Mouse (Mus musculus) bone marrow, adult 2 months (tissue): ENCODE results near the gene Fam178b. TPM values are rescaled to one million over a fixed set of nuclear protein-coding genes. Genes with fewer than 3 reads are reported as not detected.

Experiments used
- H3K27ac ChIP-seq: fragments of 200-500 bp; 2 replicates; pipeline ENCODE4 v1.5.1; 2012; ENCODE audit warnings: low read depth, mild to moderate bottlenecking, control low read depth, inconsistent platforms, low read length; ENCODE audit not compliant: control insufficient read depth, poor library complexity, insufficient read depth
- H3K4me1 ChIP-seq: fragments of 200-500 bp; 2 replicates; pipeline ENCODE4 v1.6.1; 2011; ENCODE audit warnings: low read length; ENCODE audit not compliant: control insufficient read depth, insufficient read depth
- H3K4me3 ChIP-seq: fragments of 200-500 bp; replicated peaks from 2 replicates; pipeline ENCODE3; 2011; ENCODE audit warnings: mild to moderate bottlenecking, low read depth, low read length, control low read depth; ENCODE audit not compliant: control insufficient read depth
- CTCF ChIP-seq: fragments of 200-500 bp; IDR thresholded peaks from 2 replicates; pipeline ENCODE4 v1.5.1; 2011; ENCODE audit warnings: low read length, control low read depth; ENCODE audit not compliant: control insufficient read depth, insufficient read depth
- POLR2A ChIP-seq: fragments of 200-500 bp; IDR thresholded peaks from 2 replicates; pipeline ENCODE4 v1.6.1; 2011; ENCODE audit warnings: low read depth, mild to moderate bottlenecking, control low read depth, low read length, borderline replicate concordance; ENCODE audit not compliant: control insufficient read depth
- WGBS: fragments of 180-500 bp; shearing (Covaris S2); methylation state at CpG from one replicate; pipeline ENCODE4 v1.1.7; 2018; 5-methylcytosine and 5-hydroxymethylcytosine counted together
- polyA plus RNA-seq: library from polyadenylated mRNA; stranded (reverse); fragments of >200 nt; gene quantifications from 2 replicates; pipeline ENCODE4 v1.2.4, GENCODE M21; 2011; ENCODE audit warnings: low replicate concordance; ENCODE audit not compliant: missing spikeins, insufficient read depth, insufficient read length

The Fam178b gene
- polyA plus RNA-seq, 1 experiment: not detected

DNA sequence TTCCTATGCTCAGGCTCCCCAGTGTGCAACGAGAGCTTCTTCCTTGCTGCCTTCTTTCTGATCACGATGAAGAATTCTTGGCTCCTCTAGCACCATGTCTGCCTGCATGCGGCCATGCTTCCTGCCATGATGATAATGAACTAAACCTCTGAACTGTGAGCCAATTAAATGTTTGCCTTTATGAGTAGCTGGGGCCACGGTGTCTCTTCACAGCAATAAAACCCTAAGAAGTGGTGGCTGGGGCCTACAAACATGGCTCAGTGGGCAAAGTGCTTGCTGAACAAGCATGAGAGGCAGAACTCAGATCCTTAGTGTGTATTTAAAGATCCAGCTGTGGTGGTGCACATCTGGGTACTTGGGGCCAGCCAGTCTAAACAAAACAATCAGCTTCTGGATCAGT is 17.0 kb downstream of the Fam178b start:
- TF ChIP-seq CTCF (no peak), POLR2A (no peak)
- H3K27ac ChIP-seq: no peak overlapping the region
- no peak overlapping the region for H3K4me3 ChIP-seq
- H3K4me1 ChIP-seq: no peaks in the 10 kb centered on the region
- 82% methylated on average over 4 of the region's 4 CpGs for WGBS

- WGBS: 90% methylated on average over 11 of the region's 11 CpGs
- Histone ChIP-seq H3K4me1 (no peaks in the 10 kb centered on the region), H3K4me3 (no peak overlapping the region), H3K27ac (no peak overlapping the region)
- TF ChIP-seq CTCF (no peak), POLR2A (no peak)
These were observed 17.7 kb downstream of the Fam178b start for GRCm38 (mm10) chr1:36665165-36665723.

- no peak overlapping the region for H3K4me3 ChIP-seq
- WGBS: 48% methylated on average over 4 of the region's 4 CpGs
- no peak overlapping the region for H3K27ac ChIP-seq
- no peaks in the 10 kb centered on the region for H3K4me1 ChIP-seq
- TF ChIP-seq CTCF (no peak), POLR2A (no peak)
These were observed 18.5 kb downstream of the Fam178b start for GRCm38 (mm10) chr1:36664457-36664856.

- 71% methylated on average over 7 of the region's 7 CpGs for WGBS
- H3K4me1 ChIP-seq: no peaks in the 10 kb centered on the region
- TF ChIP-seq POLR2A (no peak), CTCF (no peak)
- no peak overlapping the region for H3K4me3 ChIP-seq
- no peak overlapping the region for H3K27ac ChIP-seq
These were observed 24.2 kb downstream of the Fam178b start for GRCm38 (mm10) chr1:36658621-36659399.

DNA sequence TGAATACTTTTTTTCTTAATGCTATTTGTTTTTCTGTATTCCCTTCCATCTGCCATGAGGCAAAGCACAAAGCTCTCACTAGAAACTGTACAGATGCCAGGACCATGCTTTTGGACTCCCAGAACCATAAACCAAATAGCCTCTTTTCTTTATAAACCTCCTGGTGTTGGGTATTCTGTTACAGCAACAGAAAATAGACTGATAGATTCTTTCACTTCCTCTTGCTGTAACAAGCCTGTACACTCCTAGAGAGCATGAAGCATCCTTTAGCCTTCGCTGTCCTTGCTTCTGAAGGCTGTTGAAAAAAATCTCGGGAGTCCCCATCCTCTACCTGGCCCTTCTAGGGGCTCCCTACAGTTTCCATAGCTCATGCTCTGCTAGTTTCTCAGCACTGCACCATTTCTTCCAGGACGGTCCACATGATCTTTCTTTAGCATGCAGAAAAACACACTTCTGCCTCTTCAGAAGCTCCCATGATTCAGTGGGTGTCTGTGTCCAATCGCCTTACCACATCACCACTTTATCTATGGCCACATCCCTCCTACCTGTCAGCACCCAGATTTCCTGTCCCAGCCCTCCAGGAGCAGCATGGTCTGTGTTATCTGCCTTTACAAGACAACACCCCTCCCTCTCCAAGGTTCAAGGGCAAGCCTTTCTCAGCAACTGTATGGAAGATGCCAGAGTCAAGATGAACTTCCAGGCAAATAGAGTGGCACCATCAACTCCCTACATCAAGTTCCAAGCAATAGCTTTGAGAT is 25.1 kb downstream of the Fam178b start:
- Histone ChIP-seq H3K27ac (no peak overlapping the region), H3K4me3 (no peak overlapping the region), H3K4me1 (no peaks in the 10 kb centered on the region)
- 51% methylated on average over 4 of the region's 4 CpGs for WGBS
- TF ChIP-seq CTCF (no peak), POLR2A (no peak)

- Histone ChIP-seq H3K4me1 (no peaks in the 10 kb centered on the region), H3K27ac (no peak overlapping the region), H3K4me3 (no peak overlapping the region)
- 54% methylated on average over 3 of the region's 3 CpGs for WGBS
- TF ChIP-seq POLR2A: no peak
- TF ChIP-seq CTCF: no peak
These were observed 26.8 kb downstream of the Fam178b start for GRCm38 (mm10) chr1:36656233-36656632.

- H3K4me3 ChIP-seq: no peak overlapping the region
- WGBS: 87% methylated on average over 5 of the region's 5 CpGs
- H3K27ac ChIP-seq: no peak overlapping the region
- TF ChIP-seq CTCF (no peak), POLR2A (no peak)
- no peaks in the 10 kb centered on the region for H3K4me1 ChIP-seq
These were observed 27.9 kb downstream of the Fam178b start for GRCm38 (mm10) chr1:36655039-36655438.

GRCm38 (mm10) chr1:36647631-36648030 is 35.4 kb downstream of the Fam178b start:
- 58% methylated on average over 5 of the region's 5 CpGs for WGBS
- TF ChIP-seq POLR2A (no peak), CTCF (no peak)
- H3K4me3 ChIP-seq: no peak overlapping the region

More at GRCm38 (mm10) chr1:36647631-36648030, 35.4 kb downstream of the Fam178b start:
- H3K27ac ChIP-seq: no peak overlapping the region
- peaks cover 2% of the 10 kb centered on the region; the same call in 1 of the 2 replicates for H3K4me1 ChIP-seq
